Mouse (Mus musculus): ENCODE data around the gene Senp1.

Senp1 gene

DNA sequence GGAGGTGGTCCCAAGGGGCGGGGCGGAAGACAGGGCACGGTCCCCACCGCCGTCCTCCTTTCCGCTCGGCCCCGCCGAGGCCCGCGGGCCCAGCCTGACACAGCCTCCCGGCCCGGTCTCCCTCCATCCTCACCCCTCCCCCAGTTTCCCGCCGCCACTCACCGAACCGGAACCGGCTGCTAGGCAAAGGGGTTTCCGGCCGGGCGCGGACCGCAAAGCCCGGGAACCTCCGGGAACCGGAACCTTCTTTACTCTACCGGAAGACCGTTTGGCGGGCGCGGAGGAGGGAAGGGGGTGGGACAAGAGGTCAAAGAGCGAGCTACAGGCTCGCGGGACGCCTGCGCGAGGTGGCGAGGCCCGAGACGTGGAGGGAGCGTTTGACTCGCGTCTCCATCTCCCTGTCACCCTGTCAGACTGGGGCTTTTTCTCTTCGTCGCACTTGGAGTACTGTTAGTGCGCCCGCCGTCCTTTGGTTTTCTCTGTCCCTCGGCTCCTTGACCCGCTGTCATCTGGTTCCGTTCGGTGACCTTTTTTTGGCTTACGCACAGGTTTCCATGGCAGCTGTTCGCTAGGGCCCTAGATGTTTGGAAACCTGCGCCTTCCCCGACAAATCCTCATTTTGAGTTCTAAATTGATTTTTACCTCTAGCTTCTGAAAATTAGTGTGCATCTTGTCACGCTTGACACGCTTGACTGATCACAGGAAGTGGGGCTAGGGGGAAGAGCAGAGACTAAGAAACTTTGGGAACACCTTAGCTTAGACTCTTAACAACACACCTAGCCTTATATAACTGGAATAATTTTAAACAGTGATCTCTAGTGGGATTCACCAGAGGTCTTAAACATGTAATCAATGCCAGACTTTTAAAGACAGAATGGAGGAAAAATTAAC is at the start of gene Senp1:
Senp1 (minus strand) TSS at position 624 of the 891 bp plus-strand sequence.
- DNase-seq (ENCODE audit: low spot score) = peak; percentile 92

GRCm38 (mm10) chr15:98142515-98142914 is 49.0 kb upstream of the Senp1 start:
- DNase-seq (ENCODE audit: low spot score) = no peak

DNA sequence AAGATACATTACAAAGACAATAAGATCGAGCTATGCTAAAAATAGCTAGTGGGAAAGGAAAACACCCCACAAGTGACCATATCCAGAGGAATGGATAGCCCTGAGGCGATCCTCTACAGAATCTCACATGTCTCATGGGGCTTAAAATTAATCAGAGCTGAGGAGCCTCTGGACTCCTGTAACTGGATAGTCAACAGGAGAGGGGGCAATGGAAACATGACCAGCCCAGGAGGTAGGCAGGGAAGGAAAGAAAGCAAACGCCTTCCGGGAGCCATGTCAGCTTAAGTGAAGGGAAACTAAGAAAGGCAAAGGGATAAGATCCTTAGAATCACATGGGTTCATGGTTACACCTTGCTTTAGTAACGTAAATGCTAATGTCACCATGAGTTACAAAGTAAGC is 47.3 kb upstream of the Senp1 start:
- no peak for DNase-seq (ENCODE audit: low spot score)

DNA sequence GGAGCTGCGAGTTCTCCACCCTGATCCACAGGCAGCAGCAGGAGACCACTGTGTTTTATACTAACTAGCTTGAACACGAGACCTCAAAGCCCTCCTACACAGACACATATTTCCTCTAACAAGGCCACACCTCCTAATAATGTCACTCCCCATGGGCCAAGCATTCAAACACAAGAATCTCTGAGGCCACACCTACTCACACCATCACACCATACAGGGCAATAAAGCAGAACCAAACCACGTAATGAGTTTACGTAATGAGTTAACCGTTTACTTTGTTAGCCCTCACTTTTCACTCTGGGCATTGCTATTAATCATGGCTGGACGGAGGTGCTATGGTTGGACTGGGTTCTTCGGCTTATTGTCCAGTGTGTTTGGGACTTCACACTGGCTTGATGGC is 46.2 kb upstream of the Senp1 start:
- DNase-seq (ENCODE audit: low spot score) = no peak

DNA sequence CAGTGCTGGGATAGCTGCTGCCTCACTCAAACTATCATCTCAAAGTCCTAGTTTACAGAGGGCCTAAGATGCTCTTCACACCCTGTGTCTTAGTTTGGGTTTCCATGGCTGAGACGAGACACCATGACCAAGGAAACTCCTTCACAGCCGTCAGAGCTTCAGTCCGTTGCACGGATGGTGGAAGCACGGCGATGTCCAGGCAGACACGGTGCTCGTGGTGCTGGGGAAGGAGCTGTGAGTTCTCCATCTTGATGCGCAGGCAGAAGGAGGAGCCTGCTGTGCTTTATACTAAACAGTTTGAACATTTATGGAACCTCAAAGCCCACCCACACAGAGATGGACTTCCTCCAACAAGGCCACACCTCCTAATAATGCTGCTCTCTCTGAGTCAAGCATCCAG is 43.3 kb upstream of the Senp1 start:
- no peak for DNase-seq (ENCODE audit: low spot score)

DNA sequence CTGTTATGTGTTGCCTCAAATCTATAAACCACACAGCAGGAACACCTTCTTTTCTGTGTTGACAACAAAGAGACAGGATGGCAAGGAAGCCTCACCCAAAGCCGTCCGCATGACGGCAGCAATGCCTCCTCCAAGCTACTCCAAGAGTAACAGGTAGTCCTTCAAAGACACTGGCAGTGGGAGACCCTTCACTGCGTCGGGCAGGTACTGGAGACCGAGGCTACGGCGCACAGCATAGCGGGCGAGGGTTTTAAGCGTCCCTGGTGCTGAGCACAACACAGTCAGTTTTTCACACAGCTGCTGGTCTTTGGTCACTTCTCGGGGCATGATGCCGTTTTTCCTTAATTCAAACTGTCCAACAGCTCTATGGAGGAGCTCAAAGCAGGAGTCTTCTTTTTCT is 42.1 kb upstream of the Senp1 start:
- DNase-seq (ENCODE audit: low spot score) = no peak

DNA sequence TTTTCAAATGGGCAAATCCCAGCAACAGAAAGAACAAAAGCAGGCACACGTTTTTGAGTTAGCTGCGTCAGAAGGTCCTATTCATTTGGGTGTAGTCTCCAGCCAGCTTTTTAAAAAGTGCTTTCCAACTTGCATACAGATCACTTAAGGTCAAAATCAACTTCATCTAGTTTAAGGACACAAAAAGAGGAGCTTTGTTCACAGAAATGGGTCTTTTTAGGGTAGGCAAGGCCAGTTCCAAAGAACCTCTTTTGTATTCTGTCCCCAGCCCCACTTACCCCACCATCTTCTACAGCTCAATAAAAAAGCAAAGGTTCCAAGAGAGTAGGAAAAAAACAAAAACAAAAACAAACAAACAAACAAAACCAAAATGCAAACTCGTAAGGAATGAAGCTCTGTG is 41.1 kb upstream of the Senp1 start:
- DNase-seq (ENCODE audit: low spot score) = no peak

GRCm38 (mm10) chr15:98134034-98134433 is 40.5 kb upstream of the Senp1 start:
- no peak for DNase-seq (ENCODE audit: low spot score)

- no peak for DNase-seq (ENCODE audit: low spot score)
These were observed 39.9 kb upstream of the Senp1 start for GRCm38 (mm10) chr15:98133471-98133870.

GRCm38 (mm10) chr15:98131942-98132655 is 38.6 kb upstream of the Senp1 start:
- DNase-seq (ENCODE audit: low spot score) = no peak

DNA sequence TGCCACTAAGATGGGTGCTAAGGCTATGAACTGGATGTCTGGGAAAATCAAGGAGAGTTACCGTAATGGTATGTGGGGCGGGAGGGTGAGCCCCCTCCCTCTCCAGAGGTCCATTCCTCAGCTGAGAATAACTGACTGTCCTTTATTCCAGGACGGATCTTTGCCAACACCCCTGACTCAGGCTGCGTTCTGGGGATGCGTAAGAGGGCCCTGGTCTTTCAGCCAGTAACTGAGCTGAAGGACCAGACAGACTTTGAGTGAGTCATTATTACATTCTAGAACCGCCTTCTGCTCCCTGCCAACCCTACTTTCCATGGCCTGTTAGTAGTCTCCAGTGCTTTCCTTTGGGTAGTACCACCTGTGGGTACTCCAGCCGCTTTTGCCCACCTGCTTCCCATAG is 37.9 kb upstream of the Senp1 start:
- DNase-seq (ENCODE audit: low spot score) = no peak

DNA sequence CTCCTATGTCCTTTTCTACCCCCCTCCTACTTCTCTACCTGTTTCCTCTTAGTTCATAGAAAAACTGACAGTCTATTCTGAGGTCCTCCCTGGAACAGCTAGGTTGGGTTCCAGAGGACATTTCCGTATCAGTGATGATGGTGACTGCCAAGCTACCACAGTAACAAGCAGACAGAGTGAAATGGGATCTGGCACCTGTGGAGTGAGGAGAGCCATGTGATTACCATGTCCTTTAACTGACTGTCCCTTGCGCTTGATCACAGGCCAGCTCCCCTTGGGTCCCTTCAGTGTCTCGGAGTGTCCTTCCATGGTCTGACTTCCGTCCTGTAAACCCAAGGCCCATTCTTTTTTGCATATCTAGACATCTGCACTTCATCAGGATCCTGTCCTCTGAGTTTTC is 37.5 kb upstream of the Senp1 start:
- no peak for DNase-seq (ENCODE audit: low spot score)

- DNase-seq (ENCODE audit: low spot score) = no peak
These were observed 27.3 kb upstream of the Senp1 start for GRCm38 (mm10) chr15:98120831-98121230.

DNA sequence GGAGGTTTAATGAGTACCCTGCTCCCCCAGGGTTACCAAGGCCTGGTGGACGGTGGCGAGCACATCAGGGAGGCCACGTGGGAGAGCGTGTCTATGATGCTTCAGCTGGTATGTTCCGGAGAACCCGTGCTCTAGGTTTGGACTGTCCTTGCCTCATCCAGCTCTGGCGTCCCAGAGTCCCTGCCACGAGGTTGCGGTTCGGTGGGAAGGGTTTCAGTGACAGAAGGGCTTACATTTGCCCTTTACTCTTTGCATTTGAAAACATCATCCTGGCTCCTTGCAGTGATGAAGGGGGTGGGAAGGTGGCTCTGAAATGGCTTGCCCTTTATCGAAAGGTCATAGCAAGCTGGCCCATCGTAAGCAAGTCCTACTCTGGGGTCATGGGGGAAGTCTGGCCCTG is 25.8 kb upstream of the Senp1 start:
- no peak for DNase-seq (ENCODE audit: low spot score)

GRCm38 (mm10) chr15:98116287-98116686 is 22.7 kb upstream of the Senp1 start:
- no peak for DNase-seq (ENCODE audit: low spot score)

DNA sequence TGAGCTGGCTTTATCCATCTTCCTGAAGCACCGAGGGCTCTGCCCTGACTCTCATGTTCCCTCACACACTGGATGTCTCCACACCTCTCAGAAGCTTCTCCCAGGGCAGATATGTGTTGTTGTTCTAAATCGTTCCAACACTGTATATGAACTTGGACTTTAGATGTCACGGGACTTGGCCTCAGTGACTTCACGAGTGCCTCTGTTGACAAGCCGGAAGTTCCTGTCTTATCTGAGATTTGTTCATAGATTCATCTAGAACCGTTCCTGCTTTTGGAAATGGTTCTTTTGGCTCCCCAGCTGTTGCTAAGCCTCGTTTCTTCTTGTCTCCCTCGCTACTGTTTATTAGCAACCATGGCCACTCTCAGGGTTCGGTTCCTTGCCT is 22.2 kb upstream of the Senp1 start:
- DNase-seq (ENCODE audit: low spot score) = no peak

DNA sequence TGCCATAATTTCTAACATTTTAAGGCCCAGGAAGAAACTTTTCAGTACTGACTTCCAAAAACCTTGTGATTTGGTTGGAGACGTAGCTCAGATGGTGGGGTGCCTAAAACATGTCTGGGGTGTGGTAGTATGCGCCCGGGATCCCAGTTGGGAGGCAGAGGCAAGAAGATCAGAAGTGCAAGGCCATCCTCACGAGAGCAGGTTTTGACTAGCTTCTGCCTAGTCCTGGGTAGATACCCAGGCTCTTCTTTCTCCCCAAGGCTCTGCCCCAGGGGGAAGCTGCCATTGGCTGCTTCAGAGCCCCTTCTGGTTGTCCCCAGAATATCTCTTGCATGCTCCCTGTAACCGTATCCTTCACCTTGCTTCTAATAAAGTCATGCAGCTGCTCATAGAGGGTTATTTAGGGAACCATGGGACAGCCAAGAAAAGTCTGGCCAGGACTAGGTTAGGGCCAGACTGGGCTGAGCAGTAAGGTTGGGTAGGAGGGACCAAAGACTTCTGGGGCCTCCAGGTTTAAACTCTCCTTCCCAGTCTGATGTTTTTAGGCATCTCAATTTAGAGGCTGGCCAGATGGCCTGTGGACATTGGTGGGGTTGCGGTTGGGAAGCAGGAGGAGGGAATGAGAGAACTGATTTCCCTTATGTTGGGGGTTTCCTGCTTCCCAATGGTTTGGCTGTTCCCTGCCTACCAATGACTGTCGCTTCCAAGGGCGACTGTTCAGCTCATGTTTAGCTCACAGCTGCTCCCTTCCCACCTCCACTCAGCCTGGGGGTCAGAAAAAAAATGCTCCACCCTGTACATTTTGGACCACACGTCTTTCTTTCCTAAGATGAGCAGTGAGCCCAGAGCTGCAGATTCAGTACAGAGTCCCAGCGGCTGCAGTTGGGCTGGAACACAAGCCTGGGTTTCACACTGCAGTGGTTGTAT is 21.6 kb upstream of the Senp1 start:
- no peak for DNase-seq (ENCODE audit: low spot score)

GRCm38 (mm10) chr15:98114098-98114851 is 20.7 kb upstream of the Senp1 start:
- DNase-seq (ENCODE audit: low spot score) = no peak

- no peak for DNase-seq (ENCODE audit: low spot score)
These were observed 18.2 kb upstream of the Senp1 start for GRCm38 (mm10) chr15:98111791-98112190.

DNA sequence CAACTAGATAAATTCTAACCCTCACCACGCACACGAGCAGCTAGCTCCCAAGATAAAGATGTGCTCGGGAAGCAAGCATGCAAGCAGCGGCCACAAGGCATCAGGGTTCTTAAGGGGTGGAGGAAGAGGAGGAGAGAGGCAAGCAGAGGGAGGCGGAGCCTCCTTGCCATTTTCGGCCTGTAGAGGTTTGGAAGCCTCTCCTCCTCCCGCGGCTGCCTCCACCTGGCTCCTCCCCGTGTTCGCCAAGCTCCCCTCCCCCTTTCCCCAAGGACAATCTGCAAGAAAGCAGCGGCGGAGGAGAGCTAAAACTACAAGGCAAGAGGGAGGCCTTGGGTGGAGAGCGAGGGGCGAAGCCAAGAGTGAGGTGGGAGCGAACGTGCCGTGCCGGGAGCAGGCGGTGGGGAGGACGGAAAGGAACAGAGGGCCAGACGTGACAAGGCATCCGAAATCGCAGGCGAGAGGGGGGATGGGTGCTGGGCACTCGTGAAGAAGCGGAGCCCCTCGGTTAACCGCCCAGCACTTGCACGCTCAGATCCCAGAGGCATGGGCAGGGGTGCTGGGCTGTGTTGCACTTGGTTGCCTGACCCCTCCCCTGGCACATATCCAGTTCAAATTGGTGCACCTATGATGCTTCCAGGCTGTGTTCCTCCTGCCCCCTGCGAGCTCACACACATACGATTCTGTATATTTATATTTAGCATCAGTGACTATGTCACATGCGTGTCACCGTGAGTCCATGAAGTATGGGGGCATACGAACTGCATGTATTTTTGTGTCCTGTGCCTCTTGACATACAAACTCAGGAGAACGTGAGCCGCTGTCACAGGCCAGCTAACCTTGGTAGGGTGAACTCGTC is 15.0 kb upstream of the Senp1 start:
- DNase-seq (ENCODE audit: low spot score) = peak; percentile 87

Measured in testis, postnatal 10 days (tissue).